Mouse (Mus musculus) T-helper 17 cell (primary cell): ENCODE results near the gene Yif1a.

Source experiments
- in situ Hi-C, 2 experiments: fragments of 300-600 bp; cut with MboI, MseI; formaldehyde crosslinking; loops; 1 replicate in 1 of 2; 2 replicates in 1 of 2; pipeline ENCODE4 v1.15.1; 2025; ENCODE audit warnings: high pct_unique_total_duplicates in 2 of 2

Yif1a gene

GRCm38 (mm10) chr19:5060365-5061330 is 27.7 kb upstream of the Yif1a start:
- in situ Hi-C loops, result no loop called here

DNA sequence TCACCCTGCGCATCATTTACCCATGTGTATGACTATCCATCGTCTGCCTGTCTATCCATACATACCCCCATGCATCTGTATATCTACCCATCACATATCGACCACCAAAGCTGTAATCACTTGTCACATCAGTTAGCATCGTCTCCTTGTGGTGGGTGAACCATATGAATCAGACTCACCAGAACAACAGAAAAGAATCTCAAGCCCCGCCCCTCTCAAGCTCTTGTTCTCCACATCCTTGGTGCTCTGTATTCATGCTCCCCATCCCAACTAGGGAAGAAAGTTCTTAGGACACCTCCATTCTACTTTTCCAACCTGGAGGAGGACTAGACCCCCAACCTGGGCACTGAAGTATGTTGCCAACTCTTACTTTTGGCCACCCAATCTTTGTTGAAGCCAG is 26.3 kb upstream of the Yif1a start:
- in situ Hi-C loops, result no loop called here

- in situ Hi-C loops, result no loop called here
Measured at GRCm38 (mm10) chr19:5062446-5062845, 25.9 kb upstream of the Yif1a start.

DNA sequence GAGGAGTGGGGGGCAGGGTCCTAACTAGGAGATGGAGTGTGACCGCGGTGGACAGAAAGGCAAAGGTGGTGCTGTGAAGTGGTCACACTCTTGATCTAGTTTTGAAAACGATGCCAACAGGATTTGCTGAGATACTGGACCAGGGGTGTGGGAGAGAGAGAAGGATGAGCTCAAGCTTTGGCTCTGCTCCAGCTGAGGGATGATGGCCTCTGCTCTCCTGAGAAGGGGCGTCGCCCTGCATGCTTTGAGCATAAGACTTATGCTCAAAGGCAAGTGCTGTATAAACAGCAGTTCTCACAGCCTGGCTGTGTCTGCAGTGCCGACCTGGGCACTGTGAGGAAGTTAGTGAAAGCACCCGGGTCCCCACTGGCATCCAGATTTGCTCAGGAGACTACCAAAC is 23.2 kb upstream of the Yif1a start:
- in situ Hi-C loops, result no loop called here

GRCm38 (mm10) chr19:5067040-5067799 is 21.1 kb upstream of the Yif1a start:
- in situ Hi-C loops, result no loop called here

DNA sequence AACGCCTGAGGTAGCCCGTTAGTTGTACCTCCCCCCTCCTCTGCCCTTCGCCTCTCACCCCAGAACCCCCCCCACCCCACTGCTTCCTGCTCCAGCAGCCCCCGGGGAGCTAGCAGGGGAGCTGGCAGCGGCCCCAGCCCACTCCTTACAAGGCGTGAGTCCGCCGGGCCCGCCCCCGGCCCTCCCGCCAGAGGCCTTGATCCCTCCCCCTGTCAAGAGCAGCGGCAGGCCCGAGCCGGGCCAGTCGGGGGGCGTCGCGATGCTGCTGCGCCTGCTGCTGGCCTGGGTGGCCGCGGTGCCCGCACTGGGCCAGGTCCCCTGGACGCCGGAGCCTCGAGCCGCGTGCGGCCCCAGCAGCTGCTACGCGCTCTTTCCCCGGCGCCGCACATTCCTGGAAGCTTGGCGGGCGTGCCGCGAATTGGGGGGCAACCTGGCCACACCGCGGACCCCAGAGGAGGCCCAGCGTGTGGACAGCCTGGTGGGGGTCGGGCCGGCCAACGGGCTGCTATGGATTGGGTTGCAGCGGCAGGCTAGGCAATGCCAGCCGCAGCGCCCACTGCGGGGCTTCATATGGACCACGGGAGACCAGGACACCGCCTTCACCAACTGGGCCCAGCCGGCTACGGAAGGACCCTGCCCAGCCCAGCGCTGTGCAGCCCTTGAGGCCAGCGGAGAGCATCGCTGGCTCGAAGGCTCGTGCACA is 20.3 kb upstream of the Yif1a start, which contains the start of gene Cd248:
Cd248 (plus strand) TSS at position 212 of the 703 bp plus-strand sequence.
- in situ Hi-C loops, result no loop called here

DNA sequence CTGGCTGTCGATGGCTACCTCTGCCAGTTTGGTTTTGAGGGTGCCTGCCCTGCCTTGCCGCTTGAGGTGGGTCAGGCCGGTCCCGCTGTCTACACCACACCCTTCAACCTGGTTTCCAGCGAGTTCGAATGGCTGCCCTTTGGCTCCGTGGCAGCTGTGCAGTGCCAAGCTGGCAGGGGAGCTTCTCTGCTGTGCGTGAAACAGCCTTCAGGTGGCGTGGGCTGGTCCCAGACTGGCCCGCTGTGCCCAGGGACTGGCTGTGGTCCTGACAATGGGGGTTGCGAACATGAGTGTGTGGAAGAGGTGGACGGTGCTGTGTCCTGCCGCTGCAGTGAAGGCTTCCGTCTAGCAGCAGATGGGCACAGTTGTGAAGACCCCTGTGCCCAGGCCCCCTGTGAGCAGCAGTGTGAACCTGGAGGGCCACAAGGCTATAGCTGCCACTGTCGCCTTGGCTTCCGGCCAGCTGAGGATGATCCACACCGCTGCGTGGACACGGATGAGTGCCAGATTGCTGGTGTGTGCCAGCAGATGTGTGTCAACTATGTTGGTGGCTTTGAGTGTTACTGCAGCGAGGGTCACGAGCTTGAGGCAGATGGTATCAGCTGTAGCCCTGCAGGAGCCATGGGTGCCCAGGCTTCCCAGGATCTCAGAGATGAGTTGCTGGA is 19.6 kb upstream of the Yif1a start:
- in situ Hi-C loops, result no loop called here

DNA sequence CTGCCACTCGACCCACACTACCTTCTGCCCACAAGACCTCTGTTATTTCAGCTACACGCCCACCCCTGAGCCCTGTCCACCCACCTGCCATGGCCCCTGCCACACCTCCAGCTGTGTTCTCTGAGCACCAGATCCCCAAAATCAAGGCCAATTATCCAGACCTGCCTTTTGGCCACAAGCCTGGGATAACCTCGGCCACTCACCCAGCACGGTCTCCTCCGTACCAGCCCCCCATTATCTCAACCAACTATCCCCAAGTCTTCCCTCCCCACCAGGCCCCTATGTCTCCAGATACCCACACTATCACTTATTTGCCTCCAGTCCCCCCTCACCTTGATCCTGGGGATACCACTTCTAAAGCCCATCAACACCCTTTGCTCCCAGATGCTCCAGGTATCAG is 18.9 kb upstream of the Yif1a start:
- in situ Hi-C loops, result no loop called here

GRCm38 (mm10) chr19:5069978-5070377 is 18.4 kb upstream of the Yif1a start:
- in situ Hi-C loops, result no loop called here

DNA sequence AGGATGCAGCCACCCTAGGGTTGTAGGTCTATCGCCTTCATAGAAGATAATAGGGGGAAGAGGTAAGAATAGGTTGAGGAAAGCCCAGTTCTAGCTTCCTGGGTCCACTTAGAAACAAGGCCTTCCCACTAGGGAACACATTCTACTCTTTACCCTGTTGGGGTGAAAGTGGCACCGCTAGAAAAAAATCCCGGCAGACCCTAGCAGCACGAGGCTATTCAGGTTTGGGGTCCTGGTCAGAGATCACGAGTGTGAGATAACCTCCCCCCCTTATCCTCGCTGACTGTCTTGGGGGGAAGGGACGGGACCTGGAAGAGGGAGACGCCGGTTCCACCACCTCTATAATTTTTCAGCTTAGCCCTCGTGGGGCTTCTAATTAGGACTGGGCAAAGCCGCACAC is 17.3 kb upstream of the Yif1a start:
- in situ Hi-C loops, result no loop called here

DNA sequence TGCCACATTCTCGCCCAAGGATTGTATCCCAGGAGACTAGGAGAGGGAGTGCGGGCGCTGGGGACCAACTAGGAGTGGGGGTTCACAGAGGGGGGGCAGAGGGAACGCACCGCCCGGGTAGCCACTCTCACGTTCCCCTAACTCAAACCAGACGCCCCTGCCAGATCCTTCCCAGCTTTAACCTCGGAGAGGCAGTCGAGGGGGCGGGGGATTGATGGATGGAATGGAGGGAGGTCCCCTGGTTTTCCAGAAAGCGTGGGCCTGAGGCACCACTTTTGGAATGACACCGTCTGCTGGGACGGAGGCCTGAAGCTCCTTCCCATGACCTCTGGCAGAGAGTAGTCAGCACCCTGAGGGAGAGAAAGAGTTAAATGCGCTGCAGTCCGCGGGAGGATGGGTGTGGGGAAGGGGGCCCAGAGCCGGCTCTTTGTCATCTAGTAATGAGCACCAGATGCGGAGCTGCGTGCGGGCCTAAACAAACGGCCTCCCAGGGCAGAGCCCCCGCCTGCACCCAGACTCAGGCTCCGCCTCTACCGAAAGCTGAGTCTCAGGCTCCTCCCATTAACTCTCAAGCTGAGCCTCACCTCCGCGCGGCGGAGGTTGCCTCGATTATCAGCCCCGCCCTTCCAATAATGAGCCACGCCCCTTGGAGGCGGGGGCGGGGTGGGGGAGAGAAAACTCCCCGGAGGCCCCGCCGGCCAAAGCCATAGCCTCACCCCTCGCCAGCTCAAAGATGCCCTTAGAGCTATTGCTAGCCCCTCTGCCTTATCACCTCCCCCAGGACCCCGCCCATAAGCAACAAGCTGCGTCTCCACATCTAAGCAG is 16.6 kb upstream of the Yif1a start:
- in situ Hi-C loops, result no loop called here

DNA sequence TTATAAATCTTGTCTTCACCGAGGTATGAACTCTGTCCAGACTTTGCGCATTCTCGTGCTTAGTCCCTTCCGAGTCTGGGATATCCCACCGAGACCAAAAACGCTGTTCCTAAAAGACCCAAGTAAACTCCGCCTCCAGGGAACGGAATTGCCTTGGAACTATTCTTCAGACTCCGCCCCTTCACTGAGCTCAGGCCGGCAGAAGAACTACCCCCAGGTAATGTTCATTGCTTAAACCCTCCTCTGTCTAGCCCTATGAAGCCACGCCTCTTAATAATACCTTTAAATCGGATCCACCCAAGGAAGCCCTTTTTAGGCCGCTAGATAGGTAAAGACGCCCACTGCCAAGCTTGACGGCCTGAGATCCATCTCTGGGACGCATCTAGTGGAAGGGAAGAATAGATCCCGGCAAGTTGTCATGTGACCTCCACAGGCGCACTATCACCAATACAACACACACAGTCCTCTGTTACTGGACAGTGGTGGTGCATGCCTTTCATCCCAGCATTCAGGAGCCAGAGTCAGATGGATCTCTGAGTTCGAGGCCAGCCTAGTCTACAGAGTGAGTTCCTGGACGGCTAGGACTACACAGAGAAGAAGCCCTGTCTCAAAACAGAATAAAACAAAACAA is 15.8 kb upstream of the Yif1a start:
- in situ Hi-C loops, result no loop called here

GRCm38 (mm10) chr19:5073028-5073427 is 15.3 kb upstream of the Yif1a start:
- in situ Hi-C loops, result no loop called here

DNA sequence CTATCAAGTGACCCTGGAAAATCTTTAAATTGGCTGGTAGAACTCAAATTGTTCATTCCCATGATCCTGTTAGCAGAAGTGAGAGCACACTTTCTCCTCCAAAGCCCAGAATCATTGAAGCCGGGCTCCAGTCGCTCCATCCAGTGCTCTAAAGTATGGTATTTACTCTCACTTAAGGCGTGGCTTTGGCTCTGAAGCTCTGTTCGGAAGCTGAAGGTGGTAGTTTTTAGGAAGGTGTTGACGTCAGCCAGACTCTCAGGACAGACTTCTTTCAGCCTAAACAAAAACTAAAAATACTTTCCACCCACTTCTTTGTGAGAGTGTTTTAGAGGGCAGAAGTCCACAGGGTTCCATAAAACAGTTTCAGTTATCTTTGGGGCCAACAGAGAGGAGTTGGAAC is 14.8 kb upstream of the Yif1a start:
- in situ Hi-C loops, result no loop called here

DNA sequence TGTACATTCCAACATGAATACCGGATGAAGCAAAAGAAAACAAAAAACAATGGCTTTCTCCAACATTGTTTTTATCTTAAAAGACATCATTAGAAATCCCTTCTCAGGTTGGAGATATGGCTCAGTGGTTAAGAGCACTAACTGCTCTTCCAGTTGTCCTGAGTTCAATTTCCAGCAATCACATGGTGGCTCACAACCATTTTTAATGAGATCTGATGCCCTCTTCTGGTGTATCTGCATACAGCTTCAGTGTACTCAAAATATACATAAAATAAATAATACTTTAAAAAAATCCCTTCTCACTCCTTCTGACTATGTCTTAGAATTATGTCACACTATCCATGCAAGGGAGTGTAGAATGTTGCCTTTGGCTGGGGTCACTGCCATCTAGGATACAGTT is 9.1 kb upstream of the Yif1a start:
- in situ Hi-C loops, result no loop called here

- in situ Hi-C loops, result no loop called here
Measured at GRCm38 (mm10) chr19:5082005-5082404, 6.3 kb upstream of the Yif1a start.

GRCm38 (mm10) chr19:5082596-5082995 is 5.7 kb upstream of the Yif1a start:
- in situ Hi-C loops, result no loop called here

- in situ Hi-C loops, result no loop called here
Measured at GRCm38 (mm10) chr19:5083961-5084833, 4.1 kb upstream of the Yif1a start.

DNA sequence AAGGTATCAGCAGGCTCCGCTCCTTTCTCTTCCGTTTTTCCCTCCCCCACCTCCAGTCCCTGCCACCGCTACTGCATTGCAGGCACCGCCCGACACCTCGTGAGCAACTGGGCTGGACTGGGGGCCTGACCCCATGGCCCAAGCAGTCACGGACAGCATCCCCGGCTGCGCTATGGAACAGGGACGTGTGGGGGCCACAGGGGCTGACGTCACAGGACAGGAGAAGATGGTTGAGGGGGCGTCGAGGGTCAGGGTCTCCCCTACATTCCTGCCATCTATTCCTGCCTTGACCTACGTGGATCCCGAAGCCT is 3.5 kb upstream of the Yif1a start:
- in situ Hi-C loops, result no loop called here
